Comparison of ENCODE assay signal across 35 mouse cellular contexts in genomic region chr2:107019331-107019730, GRCm38 (mm10). TPM values are rescaled to one million over a fixed set of nuclear protein-coding genes. Genes with fewer than 3 reads are reported as not detected.
DNase-seq lines count a peak whose midpoint lies in the region; ATAC-seq and TF ChIP-seq lines count a peak whose summit lies in the region.
"Had no signal": no experiment of that assay in that cellular context is flagged by ENCODE, and none has a peak within 500 bp of the region (broad histone marks: within the 10 kb centered on the region; RNA-seq: fewer than 3 reads in every experiment).

No protein-coding gene starts in this region.

- H3K27me3 ChIP-seq in hindbrain, embryonic 13.5 days = no peaks in the 10 kb centered on the region
- H3K27me3 ChIP-seq in hindbrain, embryonic 10.5 days (ENCODE audit: insufficient read depth, poor library complexity, severe bottlenecking) = no peaks in the 10 kb centered on the region
- H3K27me3 ChIP-seq in midbrain, embryonic 14.5 days (ENCODE audit: control insufficient read depth, insufficient read depth, low read length) = no peaks in the 10 kb centered on the region
- H3K27me3 ChIP-seq in midbrain, postnatal 0 days (ENCODE audit: insufficient read depth, low read length) = no peaks in the 10 kb centered on the region
- H3K27me3 ChIP-seq in hindbrain, postnatal 0 days (ENCODE audit: insufficient read depth, low read length) = no peaks in the 10 kb centered on the region
- H3K27me3 ChIP-seq: CH12.LX; embryonic facial prominence, embryonic 12.5 days; embryonic facial prominence, embryonic 15.5 days had no signal

- TF ChIP-seq POLR2A in brain, embryonic 14.5 days (IDR thresholded peaks at IDR 0.05; ENCODE audit: borderline replicate concordance, extremely low read depth, insufficient read depth, insufficient read length, poor library complexity, severe bottlenecking) = no peak

- H3K4me2 ChIP-seq in hindbrain, embryonic 13.5 days = no peak overlapping the region
- H3K4me2 ChIP-seq in midbrain, embryonic 14.5 days (ENCODE audit: low read length) = no peak overlapping the region
- H3K4me2 ChIP-seq in midbrain, postnatal 0 days (ENCODE audit: low read depth, low read length, poor library complexity, severe bottlenecking) = no peak overlapping the region
- H3K4me2 ChIP-seq in hindbrain, postnatal 0 days (ENCODE audit: low read depth, low read length) = no peak overlapping the region
- H3K4me2 ChIP-seq: embryonic facial prominence, embryonic 12.5 days; embryonic facial prominence, embryonic 15.5 days; heart, embryonic 11.5 days had no signal

- DNase-seq in hindbrain, embryonic 10.5 days (ENCODE audit: low spot score) = no peak
- DNase-seq in midbrain, embryonic 14.5 days = peak; percentile 9
- DNase-seq in midbrain, postnatal 0 days (ENCODE audit: low spot score) = no peak
- peak; percentile 11 for DNase-seq in brain, embryonic 14.5 days (ENCODE audit: low read depth)
- peak; percentile 33 for DNase-seq in hindbrain, postnatal 0 days (ENCODE audit: low spot score)
- DNase-seq: adrenal gland, postnatal 10 days; adrenal gland, postnatal 36 days; B cell, adult 2 months; cerebellum, adult 11 months; cerebellum, adult 2 months; cerebellum, adult 9-11 months; cerebellum, postnatal 25 days; forebrain, postnatal 0 days; gastrocnemius, postnatal 25 days had no signal

- H3K4me1 ChIP-seq in hindbrain, embryonic 13.5 days (replicated peaks) = 0 out of 2 replicates have a peak, but pooled peaks cover 7% of the 10 kb centered on the region
- H3K4me1 ChIP-seq in hindbrain, embryonic 10.5 days (replicated peaks) = no peaks in the 10 kb centered on the region
- H3K4me1 ChIP-seq in midbrain, embryonic 14.5 days (ENCODE audit: control insufficient read depth, insufficient read depth, low read length) = no peaks in the 10 kb centered on the region
- no peaks in the 10 kb centered on the region for H3K4me1 ChIP-seq in midbrain, postnatal 0 days (ENCODE audit: insufficient read depth, low read length)
- no peaks in the 10 kb centered on the region for H3K4me1 ChIP-seq in hindbrain, postnatal 0 days (ENCODE audit: insufficient read depth, low read length)
- H3K4me1 ChIP-seq: embryonic facial prominence, embryonic 12.5 days; embryonic facial prominence, embryonic 15.5 days had no signal

- no peaks in the 10 kb centered on the region for H3K9me3 ChIP-seq in hindbrain, embryonic 13.5 days
- no peaks in the 10 kb centered on the region for H3K9me3 ChIP-seq in hindbrain, embryonic 10.5 days
- no peaks in the 10 kb centered on the region for H3K9me3 ChIP-seq in midbrain, embryonic 14.5 days (ENCODE audit: control insufficient read depth, low read length)
- H3K9me3 ChIP-seq in midbrain, postnatal 0 days (ENCODE audit: low read length) = no peaks in the 10 kb centered on the region
- H3K9me3 ChIP-seq in hindbrain, postnatal 0 days (ENCODE audit: low read length) = no peaks in the 10 kb centered on the region
- H3K9me3 ChIP-seq: embryonic facial prominence, embryonic 12.5 days; embryonic facial prominence, embryonic 15.5 days; G1E had no signal

- ATAC-seq in hindbrain, embryonic 13.5 days (ENCODE audit: low FRiP score) = no peak; the same call in 1 of the 2 replicates
- no peak for ATAC-seq in midbrain, embryonic 14.5 days (ENCODE audit: low FRiP score, low TSS enrichment)
- ATAC-seq in midbrain, postnatal 0 days (ENCODE audit: low FRiP score) = no peak
- ATAC-seq in hindbrain, postnatal 0 days = no peak
- no peak for ATAC-seq in inflammation-experienced regulatory T-cells, adult 6 months
- ATAC-seq: forebrain, embryonic 14.5 days; forebrain, postnatal 0 days; intestine, postnatal 0 days; Patski had no signal

- no peak overlapping the region for H3K4me3 ChIP-seq in hindbrain, embryonic 13.5 days
- no peak overlapping the region for H3K4me3 ChIP-seq in hindbrain, embryonic 10.5 days
- no peak overlapping the region for H3K4me3 ChIP-seq in midbrain, embryonic 14.5 days (replicated peaks; ENCODE audit: low read depth, low read length)
- H3K4me3 ChIP-seq in midbrain, postnatal 0 days (ENCODE audit: low read depth, low read length) = no peak overlapping the region
- H3K4me3 ChIP-seq in hindbrain, postnatal 0 days (ENCODE audit: low read length) = no peak overlapping the region
- H3K4me3 ChIP-seq: embryonic facial prominence, embryonic 12.5 days; embryonic facial prominence, embryonic 15.5 days had no signal

- no peaks in the 10 kb centered on the region for H3K36me3 ChIP-seq in hindbrain, embryonic 13.5 days
- H3K36me3 ChIP-seq in hindbrain, embryonic 10.5 days = no peaks in the 10 kb centered on the region
- H3K36me3 ChIP-seq in midbrain, embryonic 14.5 days (ENCODE audit: control insufficient read depth, insufficient read depth, low read length) = no peaks in the 10 kb centered on the region
- no peaks in the 10 kb centered on the region for H3K36me3 ChIP-seq in midbrain, postnatal 0 days (ENCODE audit: insufficient read depth, low read length)
- no peaks in the 10 kb centered on the region for H3K36me3 ChIP-seq in hindbrain, postnatal 0 days (ENCODE audit: insufficient read depth, low read length)
- H3K36me3 ChIP-seq: embryonic facial prominence, embryonic 12.5 days; embryonic facial prominence, embryonic 15.5 days; G1E had no signal

- H3K9ac ChIP-seq in hindbrain, embryonic 13.5 days = no peak overlapping the region
- no peak overlapping the region for H3K9ac ChIP-seq in midbrain, embryonic 14.5 days (replicated peaks; ENCODE audit: low read length)
- H3K9ac ChIP-seq in midbrain, postnatal 0 days (replicated peaks; ENCODE audit: low read length, poor library complexity, severe bottlenecking) = no peak overlapping the region
- no peak overlapping the region for H3K9ac ChIP-seq in hindbrain, postnatal 0 days (replicated peaks; ENCODE audit: low read length)
- H3K9ac ChIP-seq: embryonic facial prominence, embryonic 12.5 days; embryonic facial prominence, embryonic 15.5 days; forebrain, postnatal 0 days had no signal

- no peak for TF ChIP-seq CTCF in midbrain, postnatal 0 days (IDR thresholded peaks at IDR 0.05)
- no peak for TF ChIP-seq CTCF in brain, embryonic 14.5 days (IDR thresholded peaks at IDR 0.05; ENCODE audit: borderline replicate concordance, extremely low read depth, insufficient read depth, insufficient read length)
- TF ChIP-seq CTCF in hindbrain, postnatal 0 days (IDR thresholded peaks at IDR 0.05; ENCODE audit: low read depth) = no peak

- 42% methylated on average over 2 of the region's 2 CpGs for WGBS in hindbrain, embryonic 13.5 days
- WGBS in hindbrain, embryonic 10.5 days = 75% methylated on average over 2 of the region's 2 CpGs
- 66% methylated on average over 2 of the region's 2 CpGs for WGBS in midbrain, embryonic 14.5 days
- WGBS in midbrain, postnatal 0 days = 49% methylated on average over 2 of the region's 2 CpGs
- 63% methylated on average over 2 of the region's 2 CpGs for WGBS in hindbrain, postnatal 0 days

- 0 out of 2 replicates have a peak overlapping the region, but pooled peaks have one; percentile 30 for H3K27ac ChIP-seq in hindbrain, embryonic 13.5 days
- H3K27ac ChIP-seq in hindbrain, embryonic 10.5 days = no peak overlapping the region
- H3K27ac ChIP-seq in midbrain, embryonic 14.5 days (replicated peaks; ENCODE audit: low read depth, low read length) = no peak overlapping the region
- no peak overlapping the region for H3K27ac ChIP-seq in midbrain, postnatal 0 days (ENCODE audit: low read depth, low read length)
- H3K27ac ChIP-seq in hindbrain, postnatal 0 days = no peak overlapping the region
- H3K27ac ChIP-seq: embryonic facial prominence, embryonic 12.5 days; embryonic facial prominence, embryonic 15.5 days had no signal

RNA-seq across cellular contexts. Expression of gene Fshb, which starts 40.1 kb away (rescaled TPM):
- polyA plus RNA-seq in hindbrain, embryonic 13.5 days (2015; fragmentation: Nextera tagmentation; extraction: Ambion mirVana) = not detected in 2 replicates
- not detected in 2 replicates for polyA plus RNA-seq in hindbrain, embryonic 10.5 days (2016; fragmentation: Nextera tagmentation; extraction: Ambion mirVana)
- not detected in 2 replicates for polyA plus RNA-seq in midbrain, embryonic 14.5 days (2014; fragmentation: Nextera tagmentation; extraction: Ambion mirVana)
- total RNA-seq in midbrain, postnatal 0 days (2014; rRNA removed) = not detected in 2 replicates
- not detected in 2 replicates for polyA plus RNA-seq in midbrain, postnatal 0 days (2015; fragmentation: Nextera tagmentation; extraction: Ambion mirVana)
- polyA plus RNA-seq in brain, embryonic 14.5 days (2012; rRNA removed) = not detected in 2 replicates
- not detected in 2 replicates for total RNA-seq in hindbrain, postnatal 0 days (2014; rRNA removed)
- not detected in 2 replicates for polyA plus RNA-seq in hindbrain, postnatal 0 days (2015; fragmentation: Nextera tagmentation; extraction: Ambion mirVana)
- polyA plus RNA-seq in inflammation-experienced regulatory T-cells, adult 6 months (2017; shearing (Covaris generic)) = not detected
- total RNA-seq: adrenal gland, adult 18-20 months; adrenal gland, postnatal 10 days; adrenal gland, postnatal 36 days; CH12.LX; common myeloid progenitor, adult 5-6 weeks; forebrain, postnatal 0 days; G1E; gastrocnemius, adult 8-10 months; gastrocnemius, postnatal 25 days; heart, adult 8-10 months; heart, postnatal 25 days; hematopoietic stem cell, adult 5-6 weeks had no signal
- polyA plus RNA-seq: cerebellum, adult 2 months; embryonic facial prominence, embryonic 12.5 days; embryonic facial prominence, embryonic 15.5 days; forebrain, embryonic 11.5 days; forebrain, embryonic 14.5 days; forebrain, postnatal 0 days; G1E; gonadal fat pad, adult 2 months; heart, embryonic 11.5 days; heart, embryonic 14.5 days; heart, postnatal 0 days; intestine, embryonic 14.5 days; intestine, postnatal 0 days; Patski had no signal

RNA-seq across cellular contexts. Expression of gene Arl14ep, which starts 45.1 kb away (rescaled TPM):
- polyA plus RNA-seq in hindbrain, embryonic 13.5 days (2015; fragmentation: Nextera tagmentation; extraction: Ambion mirVana) = 39.2 and 40.9 TPM in 2 replicates
- 42.1 and 46.6 TPM in 2 replicates for polyA plus RNA-seq in hindbrain, embryonic 10.5 days (2016; fragmentation: Nextera tagmentation; extraction: Ambion mirVana)
- 34.8 and 44.6 TPM in 2 replicates for polyA plus RNA-seq in midbrain, embryonic 14.5 days (2014; fragmentation: Nextera tagmentation; extraction: Ambion mirVana)
- 27.8 and 40.6 TPM in 2 replicates for total RNA-seq in midbrain, postnatal 0 days (2014; rRNA removed)
- 26.5 and 26.9 TPM in 2 replicates for polyA plus RNA-seq in midbrain, postnatal 0 days (2015; fragmentation: Nextera tagmentation; extraction: Ambion mirVana)
- polyA plus RNA-seq in brain, embryonic 14.5 days (2012; rRNA removed) = 21.8 and 27.4 TPM in 2 replicates
- total RNA-seq in hindbrain, postnatal 0 days (2014; rRNA removed) = 26.5 and 32.8 TPM in 2 replicates
- polyA plus RNA-seq in hindbrain, postnatal 0 days (2015; fragmentation: Nextera tagmentation; extraction: Ambion mirVana) = 27.4 and 28.3 TPM in 2 replicates
- 10 to 100 TPM; 31.9 to 38.3 (median 36.1) TPM for polyA plus RNA-seq in inflammation-experienced regulatory T-cells, adult 6 months (2017; shearing (Covaris generic))

Comparison
In these comparisons a context has a peak if more than half of its experiments do, and no peak if none do; other contexts are left out.
1. DNase-seq: peak in midbrain, embryonic 14.5 days (single experiment), brain, embryonic 14.5 days (single experiment) and hindbrain, postnatal 0 days (single experiment); none in hindbrain, embryonic 10.5 days (single experiment) and midbrain, postnatal 0 days (single experiment).